Mouse (Mus musculus) embryonic fibroblast, embryonic 13.5 days (primary cell): ENCODE measurements around the gene Gpt2.

Source experiments
- CTCF ChIP-seq: IDR thresholded peaks from 2 replicates; pipeline ENCODE4 v1.5.1; 2011; ENCODE audit warnings: mild to moderate bottlenecking, control low read depth, low read length, moderate library complexity, borderline replicate concordance; ENCODE audit not compliant: insufficient read depth
- POLR2A ChIP-seq: IDR thresholded peaks from 2 replicates; pipeline ENCODE4 v1.6.1; 2011; ENCODE audit warnings: low read depth, mild to moderate bottlenecking, control low read depth, low read length, moderate library complexity

GRCm38 (mm10) chr8:85454750-85455149, 37.6 kb upstream of the Gpt2 start:
- TF ChIP-seq CTCF (no peak), POLR2A (no peak)
